Mouse (Mus musculus) embryonic facial prominence, embryonic 13.5 days (tissue): ENCODE measurements around the gene AL732309.1. TPM values are rescaled to one million over a fixed set of nuclear protein-coding genes. Genes with fewer than 3 reads are reported as not detected.

ENCODE experiments used
- ATAC-seq: fragments of 200-750 bp; cut with Nextera tagmentation; 2 replicates; pipeline ENCODE4 v1.8.0; 2017; ENCODE audit warnings: low read depth; ENCODE audit not compliant: insufficient number of reproducible peaks, insufficient read depth, low FRiP score, low TSS enrichment
- H3K27ac ChIP-seq: fragments of 300-500 bp; sonication (generic); 2 replicates; pipeline ENCODE4 v1.5.1; 2015; ENCODE audit warnings: moderate library complexity, mild to moderate bottlenecking, inconsistent platforms
- H3K27me3 ChIP-seq: fragments of 300-500 bp; sonication (generic); 2 replicates; pipeline ENCODE4 v1.6.1; 2015; ENCODE audit warnings: mild to moderate bottlenecking, inconsistent platforms
- H3K36me3 ChIP-seq: fragments of 300-500 bp; sonication (generic); 2 replicates; pipeline ENCODE4 v1.6.1; 2015; ENCODE audit warnings: mild to moderate bottlenecking, inconsistent platforms
- H3K4me1 ChIP-seq: fragments of 300-500 bp; sonication (generic); 2 replicates; pipeline ENCODE4 v1.6.1; 2015; ENCODE audit warnings: inconsistent platforms
- H3K4me2 ChIP-seq: fragments of 300-500 bp; sonication (generic); 2 replicates; pipeline ENCODE4 v1.6.1; 2015; ENCODE audit warnings: moderate library complexity, mild to moderate bottlenecking, inconsistent platforms
- H3K4me3 ChIP-seq: fragments of 300-500 bp; sonication (generic); 2 replicates; pipeline ENCODE4 v1.5.1; 2015; ENCODE audit warnings: mild to moderate bottlenecking, inconsistent platforms
- H3K9ac ChIP-seq: fragments of 300-500 bp; sonication (generic); 2 replicates; pipeline ENCODE4 v1.6.1; 2015; ENCODE audit warnings: mild to moderate bottlenecking, inconsistent platforms
- H3K9me3 ChIP-seq: fragments of 300-500 bp; sonication (generic); 2 replicates; pipeline ENCODE4 v1.6.1; 2016; ENCODE audit warnings: inconsistent platforms
- WGBS: fragments of 180-500 bp; shearing (Covaris S2); methylation state at CpG from one replicate; pipeline ENCODE4 v1.1.7; 2015; ENCODE audit warnings: mixed read lengths; 5-methylcytosine and 5-hydroxymethylcytosine counted together
- polyA plus RNA-seq: library from polyadenylated mRNA; unstranded; fragments of >200 nt; fragmentation: Nextera tagmentation; extraction: Ambion mirVana; gene quantifications from 2 replicates; pipeline ENCODE4 v1.2.1, GENCODE M21; 2015

Gene AL732309.1
- polyA plus RNA-seq, 1 experiment from 2014 or later, result 6.9 TPM

DNA sequence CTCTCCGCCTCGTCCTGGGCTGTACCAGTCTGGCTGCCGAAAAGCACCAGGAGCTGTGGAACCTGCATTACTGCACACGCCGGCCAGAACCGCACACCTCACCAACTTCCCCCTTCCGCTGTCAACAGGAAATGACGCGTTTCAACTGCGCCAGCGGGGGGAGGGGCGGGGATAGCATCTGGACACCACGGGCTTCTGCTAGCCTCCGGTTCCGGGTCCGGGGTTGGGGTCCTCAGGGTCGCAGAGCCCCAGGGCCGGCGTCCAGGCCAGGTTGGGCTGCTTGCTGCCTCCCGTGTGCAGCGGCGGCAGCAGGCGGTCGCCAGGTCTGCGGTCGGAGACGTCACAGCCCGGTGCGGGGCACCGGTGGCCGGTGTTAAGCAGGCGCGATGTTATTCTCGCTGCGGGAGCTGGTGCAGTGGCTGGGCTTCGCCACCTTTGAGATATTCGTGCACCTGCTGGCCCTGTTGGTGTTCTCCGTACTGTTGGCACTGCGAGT, 8.7 kb upstream of the AL732309.1 start, which contains the start of gene Tmem203:
TSS of gene Tmem203 (plus strand) at position 156 of the 496 bp plus-strand sequence.
- peak within 1 kb of the TSS; percentile 99 for H3K4me3 ChIP-seq
- no peaks in the 10 kb centered on the region for H3K27me3 ChIP-seq
- peak within 1 kb of the TSS; percentile 88 for H3K9ac ChIP-seq
- under 1% methylated on average over 39 of the region's 39 CpGs for WGBS
- peak; percentile 76 for ATAC-seq
- peaks cover 17% of the 10 kb centered on the region for H3K4me1 ChIP-seq
- H3K4me2 ChIP-seq, result peak within 1 kb of the TSS; percentile 97
- peak within 1 kb of the TSS; percentile 78 for H3K27ac ChIP-seq
- peaks cover 26% of the 10 kb centered on the region for H3K36me3 ChIP-seq
- H3K9me3 ChIP-seq, result no peaks in the 10 kb centered on the region

DNA sequence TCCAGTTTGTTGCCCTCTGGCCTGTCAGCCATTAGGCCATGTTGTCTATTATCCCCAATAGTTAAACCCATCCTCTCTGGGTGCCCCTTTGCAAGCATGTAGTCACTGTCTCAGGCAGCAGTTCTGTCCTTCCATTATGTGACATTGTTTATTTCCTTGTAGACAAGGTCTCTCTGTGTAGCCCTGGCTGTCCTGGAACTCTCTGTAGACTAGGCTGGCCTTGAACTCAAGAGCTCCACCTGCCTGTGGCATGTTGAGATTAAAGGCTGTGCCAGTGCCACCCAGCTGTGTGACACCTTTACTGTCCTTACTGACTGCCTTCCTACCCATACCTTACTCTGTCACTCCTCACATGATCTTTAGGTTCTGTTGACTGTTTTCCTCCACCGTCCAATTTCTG, 5.7 kb upstream of the AL732309.1 start:
- H3K4me3 ChIP-seq, result no peak overlapping the region
- H3K4me1 ChIP-seq, result peaks cover 17% of the 10 kb centered on the region
- ATAC-seq, result no peak
- peaks cover 56% of the 10 kb centered on the region for H3K36me3 ChIP-seq
- no peak overlapping the region for H3K4me2 ChIP-seq
- H3K9ac ChIP-seq, result no peak overlapping the region
- 79% methylated on average over 1 of the region's 1 CpGs for WGBS
- no peaks in the 10 kb centered on the region for H3K27me3 ChIP-seq
- no peaks in the 10 kb centered on the region for H3K9me3 ChIP-seq
- no peak overlapping the region for H3K27ac ChIP-seq

DNA sequence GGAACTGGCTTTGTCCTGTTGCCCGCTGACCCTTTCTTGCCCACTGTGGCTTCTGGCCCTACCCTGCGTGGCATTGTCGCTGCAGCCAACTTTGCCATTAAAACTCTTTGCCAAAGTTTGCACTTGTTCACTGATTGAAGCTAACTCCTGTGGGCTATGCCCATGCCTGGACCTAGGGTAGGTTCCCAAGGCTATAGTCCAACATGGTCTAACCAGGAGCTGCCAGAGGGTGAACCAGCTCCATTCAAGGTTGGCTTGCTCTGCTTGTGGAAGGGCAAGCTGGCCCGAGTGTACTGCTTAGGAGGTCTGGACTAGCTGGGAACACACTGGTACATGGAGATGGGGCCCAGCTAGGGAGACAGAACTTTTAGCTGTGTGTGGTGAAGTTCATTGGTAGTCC, 2.5 kb downstream of the AL732309.1 start:
- no peak for ATAC-seq
- peaks cover 35% of the 10 kb centered on the region for H3K36me3 ChIP-seq
- H3K27me3 ChIP-seq, result peaks cover 34% of the 10 kb centered on the region
- peaks cover 28% of the 10 kb centered on the region for H3K4me1 ChIP-seq
- H3K4me3 ChIP-seq, result no peak overlapping the region
- no peak overlapping the region for H3K27ac ChIP-seq
- H3K4me2 ChIP-seq, result no peak overlapping the region
- no peaks in the 10 kb centered on the region for H3K9me3 ChIP-seq
- 87% methylated on average over 4 of the region's 4 CpGs for WGBS
- no peak overlapping the region for H3K9ac ChIP-seq

DNA sequence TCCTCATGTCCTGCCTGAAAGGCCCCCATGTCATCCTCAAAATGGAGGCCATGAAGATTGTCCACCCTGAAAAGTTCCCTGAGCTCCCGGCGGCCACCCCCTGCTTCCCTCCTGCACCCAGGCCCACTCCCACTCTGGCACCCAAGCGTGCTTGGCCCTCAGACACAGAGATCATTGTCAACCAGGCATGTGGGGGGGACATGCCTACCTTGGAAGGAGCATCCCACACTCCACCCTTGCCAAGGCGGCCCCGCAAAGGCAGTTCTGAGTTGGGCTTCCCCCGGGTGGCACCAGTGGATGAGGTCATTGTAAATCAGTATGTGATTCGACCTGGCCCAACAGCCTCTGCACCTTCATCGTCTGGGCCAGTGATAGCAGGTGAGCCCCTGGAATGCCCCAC, 3.3 kb downstream of the AL732309.1 start:
- peaks cover 34% of the 10 kb centered on the region for H3K27me3 ChIP-seq
- peaks cover 28% of the 10 kb centered on the region for H3K4me1 ChIP-seq
- no peak for ATAC-seq
- H3K4me3 ChIP-seq, result no peak overlapping the region
- peaks cover 26% of the 10 kb centered on the region for H3K36me3 ChIP-seq
- no peak overlapping the region for H3K27ac ChIP-seq
- no peak overlapping the region for H3K9ac ChIP-seq
- 80% methylated on average over 8 of the region's 8 CpGs for WGBS
- H3K9me3 ChIP-seq, result no peaks in the 10 kb centered on the region
- H3K4me2 ChIP-seq, result peak overlapping the region; percentile 93

DNA sequence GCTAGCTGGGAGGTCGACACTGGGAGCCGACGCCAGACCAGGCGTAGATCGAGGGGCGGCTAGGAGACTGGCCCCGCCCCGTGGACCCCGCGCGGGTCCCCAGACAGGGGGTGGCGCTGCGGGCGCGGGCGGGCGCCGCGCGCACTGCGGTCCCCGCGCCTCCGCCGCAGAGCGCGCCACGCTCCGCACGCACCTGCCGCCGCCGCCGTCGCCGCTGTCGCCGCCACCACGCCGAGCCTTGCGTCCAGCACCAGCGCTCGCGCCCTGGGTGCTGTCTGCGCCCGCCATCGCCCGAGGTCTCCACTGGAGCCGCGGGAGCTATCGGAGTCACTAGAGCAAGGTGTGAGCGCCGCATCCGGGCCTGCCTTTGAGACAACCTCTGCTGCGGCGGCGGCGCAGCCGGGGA, 4.6 kb downstream of the AL732309.1 start, which contains the start of the genes Rnf208 and Cysrt1:
TSS of gene Rnf208 (plus strand) at position 155 of the 406 bp plus-strand sequence.
TSS of gene Cysrt1 (minus strand) at position 352 of the 406 bp plus-strand sequence.
- H3K36me3 ChIP-seq, result peaks cover 14% of the 10 kb centered on the region
- H3K27me3 ChIP-seq, result peaks cover 38% of the 10 kb centered on the region
- H3K4me1 ChIP-seq, result peaks cover 28% of the 10 kb centered on the region
- no peaks in the 10 kb centered on the region for H3K9me3 ChIP-seq
- peak within 1 kb of the TSS; percentile 93 for H3K4me2 ChIP-seq
- no peak for ATAC-seq
- peak within 1 kb of the TSS; percentile 71 for H3K9ac ChIP-seq
- WGBS, result under 1% methylated on average over 59 of the region's 59 CpGs
- H3K27ac ChIP-seq, result 0 out of 2 replicates have a peak within 1 kb of the TSS, but pooled peaks have one; percentile 71
- H3K4me3 ChIP-seq, result peak within 1 kb of the TSS; percentile 57

DNA sequence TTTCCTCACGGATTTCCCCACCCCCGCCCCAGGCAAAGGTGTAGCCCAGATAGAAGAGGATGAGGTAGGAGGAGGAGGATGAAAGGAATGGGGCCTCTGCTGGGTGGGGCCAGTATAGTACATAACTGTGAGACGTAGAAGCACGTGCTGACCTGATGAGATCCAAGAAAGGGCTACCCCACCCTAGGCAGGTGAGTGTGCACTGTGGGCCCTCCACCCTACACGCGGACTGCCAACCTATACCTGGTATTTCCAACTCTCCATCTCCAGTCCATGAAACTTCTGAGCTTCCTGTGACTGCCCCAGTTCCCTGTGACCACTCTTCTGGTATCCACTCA, 5.3 kb downstream of the AL732309.1 start:
- 11% methylated on average over 6 of the region's 6 CpGs for WGBS
- peak overlapping the region; percentile 71; the same call in 1 of the 2 replicates for H3K9ac ChIP-seq
- no peak for ATAC-seq

GRCm38 (mm10) chr2:25240723-25241437, 5.8 kb downstream of the AL732309.1 start:
- Histone ChIP-seq H3K4me1 (peaks cover 28% of the 10 kb centered on the region), H3K4me2 (peak overlapping the region; percentile 93), H3K36me3 (peaks cover 5% of the 10 kb centered on the region; the same call in 1 of the 2 replicates), H3K9ac (peak overlapping the region; percentile 71), H3K4me3 (peak overlapping the region; percentile 57), H3K27me3 (peaks cover 44% of the 10 kb centered on the region), H3K27ac (peak overlapping the region; percentile 71; the same call in 1 of the 2 replicates), H3K9me3 (no peaks in the 10 kb centered on the region)
- 1% methylated on average over 29 of the region's 29 CpGs for WGBS
- peak; percentile 75 for ATAC-seq

More for the DNA sequence above, 5.3 kb downstream of the AL732309.1 start:
- 0 out of 2 replicates have a peak overlapping the region, but pooled peaks have one; percentile 71 for H3K27ac ChIP-seq
- H3K36me3 ChIP-seq, result peaks cover 10% of the 10 kb centered on the region
- H3K4me1 ChIP-seq, result peaks cover 28% of the 10 kb centered on the region
- no peaks in the 10 kb centered on the region for H3K9me3 ChIP-seq
- peaks cover 39% of the 10 kb centered on the region for H3K27me3 ChIP-seq
- H3K4me2 ChIP-seq, result peak overlapping the region; percentile 93
- H3K4me3 ChIP-seq, result peak overlapping the region; percentile 57

DNA sequence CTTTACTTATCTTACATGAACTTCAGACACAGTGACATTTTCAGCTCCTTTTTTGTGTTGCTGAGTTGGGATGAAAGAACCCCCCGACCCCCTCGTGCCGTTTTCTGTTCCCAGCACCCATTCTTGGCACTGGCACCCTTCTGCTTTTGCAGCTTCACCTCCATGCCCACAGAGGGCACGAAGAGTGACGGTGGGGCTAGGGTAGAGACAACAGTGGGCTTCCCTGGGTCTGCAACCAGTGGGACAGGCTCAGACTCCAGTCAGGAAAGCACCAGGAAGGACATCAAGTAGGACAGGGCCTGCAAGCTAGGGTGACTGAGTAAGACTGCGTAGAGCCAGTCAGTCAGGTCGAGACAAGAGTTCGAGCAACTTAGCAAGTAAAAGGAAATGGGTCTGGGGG, 6.4 kb downstream of the AL732309.1 start:
- Histone ChIP-seq H3K9me3 (no peaks in the 10 kb centered on the region), H3K27ac (peak overlapping the region; percentile 71; the same call in 1 of the 2 replicates), H3K27me3 (peaks cover 45% of the 10 kb centered on the region), H3K4me2 (peak overlapping the region; percentile 93), H3K4me1 (peaks cover 28% of the 10 kb centered on the region), H3K9ac (peak overlapping the region; percentile 71), H3K36me3 (no peaks in the 10 kb centered on the region), H3K4me3 (peak overlapping the region; percentile 57)
- WGBS, result 50% methylated on average over 8 of the region's 8 CpGs
- ATAC-seq, result no peak

DNA sequence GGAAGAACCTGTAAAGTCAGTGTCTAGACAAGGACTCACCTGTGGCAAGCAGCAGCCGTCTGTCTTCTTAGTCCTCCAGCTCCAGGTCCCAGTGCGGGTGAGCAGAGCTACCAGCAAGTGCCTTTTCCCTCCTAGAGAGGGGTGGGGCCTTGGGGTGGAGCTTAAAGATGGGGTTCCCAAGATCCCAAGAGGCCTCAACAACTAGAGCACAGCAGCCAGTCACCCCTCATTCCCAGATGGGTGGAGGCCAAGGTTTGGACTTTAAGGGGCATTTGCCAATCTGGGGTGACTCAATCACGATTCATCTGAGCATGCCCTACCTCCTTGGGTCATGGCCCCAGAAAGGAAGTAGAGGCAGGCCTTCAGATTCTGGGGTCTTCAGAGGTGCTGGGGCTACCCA, 6.9 kb downstream of the AL732309.1 start:
- H3K27ac ChIP-seq, result no peak overlapping the region
- peaks cover 28% of the 10 kb centered on the region for H3K4me1 ChIP-seq
- H3K9me3 ChIP-seq, result no peaks in the 10 kb centered on the region
- no peak overlapping the region for H3K4me2 ChIP-seq
- ATAC-seq, result no peak
- 78% methylated on average over 3 of the region's 3 CpGs for WGBS
- peaks cover 47% of the 10 kb centered on the region for H3K27me3 ChIP-seq
- no peak overlapping the region for H3K9ac ChIP-seq
- no peak overlapping the region for H3K4me3 ChIP-seq
- no peaks in the 10 kb centered on the region for H3K36me3 ChIP-seq

GRCm38 (mm10) chr2:25238106-25238505, 8.6 kb downstream of the AL732309.1 start:
- H3K9ac ChIP-seq, result 0 out of 2 replicates have a peak overlapping the region, but pooled peaks have one; percentile 36
- H3K4me3 ChIP-seq, result no peak overlapping the region
- no peak overlapping the region for H3K4me2 ChIP-seq
- H3K27ac ChIP-seq, result no peak overlapping the region
- H3K27me3 ChIP-seq, result peaks cover 43% of the 10 kb centered on the region
- H3K9me3 ChIP-seq, result no peaks in the 10 kb centered on the region
- no peak for ATAC-seq
- no peaks in the 10 kb centered on the region for H3K36me3 ChIP-seq
- peaks cover 28% of the 10 kb centered on the region for H3K4me1 ChIP-seq

- Histone ChIP-seq H3K9me3 (no peaks in the 10 kb centered on the region), H3K9ac (no peak overlapping the region), H3K4me1 (peaks cover 25% of the 10 kb centered on the region), H3K36me3 (no peaks in the 10 kb centered on the region), H3K27me3 (peaks cover 42% of the 10 kb centered on the region), H3K4me2 (no peak overlapping the region), H3K27ac (no peak overlapping the region), H3K4me3 (no peak overlapping the region)
- whole genome bisulfite sequencing, result 68% methylated on average over 4 of the region's 4 CpGs
- ATAC-seq, result no peak
Observed at GRCm38 (mm10) chr2:25237522-25237921, 9.1 kb downstream of the AL732309.1 start.

- no peak within 1 kb of the TSS for H3K9ac ChIP-seq
- H3K4me3 ChIP-seq, result no peak within 1 kb of the TSS
- no peak within 1 kb of the TSS for H3K27ac ChIP-seq
- H3K9me3 ChIP-seq, result no peaks in the 10 kb centered on the region
- 31% methylated on average over 8 of the region's 8 CpGs for WGBS
- peaks cover 18% of the 10 kb centered on the region for H3K4me1 ChIP-seq
- H3K27me3 ChIP-seq, result peaks cover 35% of the 10 kb centered on the region
- H3K36me3 ChIP-seq, result no peaks in the 10 kb centered on the region
- H3K4me2 ChIP-seq, result no peak within 1 kb of the TSS
- ATAC-seq, result no peak
Observed at GRCm38 (mm10) chr2:25236614-25237013, 10.0 kb downstream of the AL732309.1 start, which contains the start of gene Rnf224. TSS of gene Rnf224 (minus strand) at chr2:25236787.
